Mouse (Mus musculus): ENCODE results near the gene Usp3. TPM values are rescaled to one million over a fixed set of nuclear protein-coding genes. Genes with fewer than 3 reads are reported as not detected.

Usp3 gene
- polyA plus RNA-seq, 1 experiment from 2014 or later = 51.2 TPM

DNA sequence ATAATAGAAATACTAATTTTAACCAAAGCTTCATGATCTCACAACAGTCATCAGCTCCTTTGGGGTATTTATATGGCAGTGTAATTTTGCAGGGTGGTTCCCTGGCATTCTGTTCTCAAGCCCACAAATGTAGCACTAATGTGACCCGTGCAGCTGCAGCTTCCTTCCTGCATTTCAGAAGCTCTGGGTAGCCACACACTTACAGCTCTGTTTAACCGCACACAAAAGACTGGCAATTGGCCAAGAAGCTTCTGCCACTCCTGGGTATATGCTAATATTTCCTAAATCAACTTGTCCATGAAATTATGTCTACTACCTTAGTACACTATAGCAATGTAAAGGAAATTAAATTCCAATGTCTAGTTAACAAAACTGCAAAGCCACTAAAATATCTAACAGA, 32.6 kb downstream of the Usp3 start:
- H3K4me2 ChIP-seq = no peak overlapping the region
- H3K4me3 ChIP-seq (replicated peaks) = no peak overlapping the region
- H3K36me3 ChIP-seq = no peaks in the 10 kb centered on the region
- H3K9ac ChIP-seq (replicated peaks) = no peak overlapping the region
- peaks cover 5% of the 10 kb centered on the region; the same call in 1 of the 2 replicates for H3K4me1 ChIP-seq
- WGBS = 16% methylated on average over 2 of the region's 2 CpGs
- H3K9me3 ChIP-seq (replicated peaks) = no peaks in the 10 kb centered on the region
- ATAC-seq (ENCODE audit: low FRiP score) = no peak
- no peak overlapping the region for H3K27ac ChIP-seq (replicated peaks)
- no peaks in the 10 kb centered on the region for H3K27me3 ChIP-seq (replicated peaks)

DNA sequence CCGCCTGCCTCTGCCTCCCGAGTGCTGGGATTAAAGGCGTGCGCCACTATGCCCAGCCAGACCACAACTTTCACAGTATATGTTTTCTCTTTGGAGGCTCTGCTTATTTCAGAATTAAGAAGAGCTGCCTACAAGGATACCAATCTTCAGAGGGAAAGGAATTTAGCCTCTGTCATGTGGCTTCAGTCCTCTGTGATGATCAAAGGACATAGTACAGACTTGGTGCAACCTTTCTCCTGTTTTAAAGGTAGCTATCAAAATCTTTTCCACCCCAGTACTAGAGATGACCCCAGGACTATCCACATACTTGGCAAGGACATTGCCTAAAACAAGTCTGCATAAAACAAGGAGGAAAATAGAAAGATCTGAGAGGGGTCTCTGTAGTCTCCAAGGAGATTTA, 34.0 kb downstream of the Usp3 start:
- Histone ChIP-seq H3K9ac (replicated peaks) (no peak overlapping the region), H3K27ac (replicated peaks) (no peak overlapping the region), H3K4me2 (no peak overlapping the region), H3K4me3 (replicated peaks) (no peak overlapping the region), H3K9me3 (replicated peaks) (no peaks in the 10 kb centered on the region), H3K27me3 (replicated peaks) (no peaks in the 10 kb centered on the region), H3K4me1 (peaks cover 5% of the 10 kb centered on the region; the same call in 1 of the 2 replicates), H3K36me3 (peaks cover 4% of the 10 kb centered on the region; the same call in 1 of the 2 replicates)
- 96% methylated on average over 4 of the region's 4 CpGs for WGBS
- ATAC-seq (ENCODE audit: low FRiP score) = no peak

DNA sequence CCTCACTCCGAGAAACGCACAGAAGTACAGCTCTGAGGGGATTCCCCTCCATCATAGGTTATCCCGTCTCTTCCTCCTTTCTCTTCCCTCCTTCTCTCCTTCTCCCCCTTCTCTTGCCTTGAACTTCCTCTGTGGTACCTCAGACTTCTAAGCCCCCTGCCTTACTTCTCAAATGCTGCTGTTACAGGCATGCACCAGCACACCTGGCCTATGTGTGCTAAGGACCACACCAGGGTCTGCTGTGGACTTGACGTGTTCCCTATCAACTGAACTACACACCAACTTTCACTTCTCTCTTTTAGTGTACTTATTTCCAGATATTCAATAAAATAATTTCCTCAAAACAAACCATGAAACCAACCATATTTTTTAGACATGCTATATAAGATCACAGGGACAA, 50.2 kb downstream of the Usp3 start:
- no peak overlapping the region for H3K4me3 ChIP-seq (replicated peaks)
- peaks cover 37% of the 10 kb centered on the region for H3K36me3 ChIP-seq
- ATAC-seq (ENCODE audit: low FRiP score) = no peak
- WGBS = 83% methylated on average over 4 of the region's 4 CpGs
- no peak overlapping the region for H3K9ac ChIP-seq (replicated peaks)
- H3K27me3 ChIP-seq (replicated peaks) = no peaks in the 10 kb centered on the region
- no peaks in the 10 kb centered on the region for H3K4me1 ChIP-seq
- H3K9me3 ChIP-seq (replicated peaks) = no peaks in the 10 kb centered on the region
- H3K4me2 ChIP-seq = no peak overlapping the region
- no peak overlapping the region for H3K27ac ChIP-seq (replicated peaks)

DNA sequence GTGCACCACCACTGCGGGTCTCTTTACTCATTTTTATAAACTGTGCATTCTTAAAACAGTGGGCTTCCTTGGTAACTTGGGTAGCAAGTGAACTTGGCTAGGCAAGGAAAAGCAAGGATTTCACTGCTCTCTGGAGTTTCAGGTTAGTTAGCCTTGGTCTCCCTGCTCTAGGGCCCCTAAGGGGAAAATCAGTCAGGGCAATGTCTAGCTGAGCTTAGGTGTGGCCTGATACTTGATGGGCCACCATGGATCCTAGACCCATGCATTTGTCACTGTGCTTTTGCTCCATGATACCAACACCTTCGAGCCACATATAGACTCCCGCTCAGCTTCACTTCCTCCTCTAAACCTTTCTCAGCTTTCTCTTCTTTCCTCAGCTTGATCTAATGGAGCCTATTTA, 71.3 kb downstream of the Usp3 start:
- Histone ChIP-seq H3K4me1 (no peaks in the 10 kb centered on the region), H3K36me3 (peaks cover 69% of the 10 kb centered on the region), H3K4me2 (no peak overlapping the region), H3K9ac (replicated peaks) (no peak overlapping the region), H3K27ac (replicated peaks) (no peak overlapping the region), H3K9me3 (replicated peaks) (no peaks in the 10 kb centered on the region), H3K4me3 (replicated peaks) (no peak overlapping the region), H3K27me3 (replicated peaks) (no peaks in the 10 kb centered on the region)
- 97% methylated on average over 3 of the region's 3 CpGs for WGBS
- no peak for ATAC-seq (ENCODE audit: low FRiP score)

DNA sequence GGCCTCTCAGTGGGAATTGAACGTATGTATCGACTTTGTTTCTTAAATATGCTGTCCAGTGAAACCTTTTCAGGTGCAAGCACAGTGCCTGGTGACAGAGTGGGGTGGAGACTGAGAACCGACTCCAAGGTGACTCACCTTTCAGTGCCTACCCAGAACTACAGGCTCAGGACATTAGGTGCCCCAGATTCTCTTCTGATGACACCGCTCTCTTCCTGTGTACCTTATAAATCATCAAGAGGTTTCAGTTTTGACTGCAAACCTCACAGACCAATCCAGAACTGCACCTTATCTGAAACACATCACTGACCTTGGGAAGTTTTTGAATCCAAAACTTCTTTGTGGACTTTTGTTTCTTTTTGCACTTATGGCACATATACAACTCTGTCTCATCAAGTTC, 72.6 kb downstream of the Usp3 start:
- Histone ChIP-seq H3K4me1 (no peaks in the 10 kb centered on the region), H3K4me3 (replicated peaks) (no peak overlapping the region), H3K4me2 (no peak overlapping the region), H3K9ac (replicated peaks) (no peak overlapping the region), H3K36me3 (peaks cover 69% of the 10 kb centered on the region), H3K9me3 (replicated peaks) (no peaks in the 10 kb centered on the region), H3K27ac (replicated peaks) (no peak overlapping the region), H3K27me3 (replicated peaks) (no peaks in the 10 kb centered on the region)
- WGBS = 96% methylated on average over 4 of the region's 4 CpGs
- ATAC-seq (ENCODE audit: low FRiP score) = no peak

DNA sequence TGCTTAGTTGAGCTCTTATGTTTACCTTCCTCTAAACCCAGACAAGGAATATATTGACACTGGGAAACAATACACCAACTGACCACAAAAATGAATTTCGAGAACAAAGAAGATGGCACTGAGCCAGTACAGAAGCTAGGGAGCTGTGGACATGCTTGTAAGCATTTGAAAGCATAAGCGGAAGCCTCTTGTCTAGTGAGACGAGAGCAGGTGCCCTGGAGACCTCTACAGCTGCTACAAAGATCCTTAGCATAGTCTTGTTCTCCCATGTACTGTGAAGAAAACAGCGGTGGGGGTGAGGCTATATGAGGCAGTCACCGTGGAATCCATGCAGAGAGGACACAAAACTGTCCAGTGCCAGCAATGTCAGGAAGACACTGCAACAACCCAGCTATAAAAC, 74.0 kb downstream of the Usp3 start:
- Histone ChIP-seq H3K4me3 (replicated peaks) (no peak overlapping the region), H3K27me3 (replicated peaks) (no peaks in the 10 kb centered on the region), H3K4me2 (no peak overlapping the region), H3K9me3 (replicated peaks) (no peaks in the 10 kb centered on the region), H3K36me3 (peaks cover 61% of the 10 kb centered on the region), H3K4me1 (peaks cover 4% of the 10 kb centered on the region; the same call in 1 of the 2 replicates), H3K9ac (replicated peaks) (no peak overlapping the region), H3K27ac (replicated peaks) (peak overlapping the region; percentile 29; the same call in 1 of the 2 replicates)
- ATAC-seq (ENCODE audit: low FRiP score) = no peak
- WGBS = 25% methylated on average over 5 of the region's 5 CpGs

DNA sequence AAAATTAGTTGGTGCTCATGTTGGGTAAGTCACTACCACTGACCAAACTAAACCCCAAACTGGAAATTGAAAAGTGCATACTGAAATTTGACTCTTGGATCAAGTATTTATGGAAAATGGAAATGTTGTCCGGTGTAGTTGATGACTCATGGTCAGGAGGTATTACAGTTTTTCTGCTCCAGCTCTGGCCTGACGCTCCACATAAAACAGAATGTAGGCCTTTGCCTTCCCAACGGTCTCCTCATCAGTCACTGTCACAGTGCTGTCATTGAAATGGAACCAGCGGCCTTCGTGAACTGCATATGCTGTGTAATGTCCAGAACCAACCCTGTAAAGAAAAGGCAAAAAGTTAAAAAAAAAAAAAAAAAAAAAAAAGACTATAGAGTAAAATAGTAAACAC, 74.7 kb downstream of the Usp3 start:
- 0 out of 2 replicates have a peak overlapping the region, but pooled peaks have one; percentile 29 for H3K27ac ChIP-seq (replicated peaks)
- H3K36me3 ChIP-seq = peaks cover 59% of the 10 kb centered on the region
- no peaks in the 10 kb centered on the region for H3K27me3 ChIP-seq (replicated peaks)
- peaks cover 7% of the 10 kb centered on the region for H3K4me1 ChIP-seq
- H3K4me2 ChIP-seq = no peak overlapping the region
- ATAC-seq (ENCODE audit: low FRiP score) = no peak
- no peak overlapping the region for H3K9ac ChIP-seq (replicated peaks)
- H3K9me3 ChIP-seq (replicated peaks) = no peaks in the 10 kb centered on the region
- H3K4me3 ChIP-seq (replicated peaks) = no peak overlapping the region
- WGBS = 74% methylated on average over 5 of the region's 5 CpGs

DNA sequence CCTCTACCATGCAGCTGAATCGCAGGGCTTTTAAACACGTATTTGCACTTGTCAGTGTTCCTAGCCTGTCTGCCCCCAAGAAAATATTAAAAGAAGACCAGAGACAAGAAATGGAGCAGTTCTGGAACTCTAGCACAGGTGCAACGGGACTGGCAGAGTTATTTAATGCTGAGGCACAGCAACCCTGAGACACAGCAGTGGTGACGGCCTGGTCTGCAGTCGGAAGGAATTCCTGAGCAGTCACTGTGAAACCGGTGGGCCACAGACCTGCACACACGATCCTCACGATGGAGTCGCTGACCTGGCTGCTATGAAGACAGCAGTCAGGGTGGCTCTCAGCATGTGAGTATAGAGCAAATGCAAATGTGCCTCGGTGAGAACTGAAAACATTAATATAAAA, 75.2 kb downstream of the Usp3 start:
- Histone ChIP-seq H3K4me1 (peaks cover 11% of the 10 kb centered on the region), H3K4me3 (replicated peaks) (no peak overlapping the region), H3K36me3 (peaks cover 54% of the 10 kb centered on the region), H3K4me2 (no peak overlapping the region), H3K27ac (replicated peaks) (no peak overlapping the region), H3K27me3 (replicated peaks) (no peaks in the 10 kb centered on the region), H3K9ac (replicated peaks) (no peak overlapping the region), H3K9me3 (replicated peaks) (no peaks in the 10 kb centered on the region)
- WGBS = 90% methylated on average over 10 of the region's 10 CpGs
- no peak for ATAC-seq (ENCODE audit: low FRiP score)

DNA sequence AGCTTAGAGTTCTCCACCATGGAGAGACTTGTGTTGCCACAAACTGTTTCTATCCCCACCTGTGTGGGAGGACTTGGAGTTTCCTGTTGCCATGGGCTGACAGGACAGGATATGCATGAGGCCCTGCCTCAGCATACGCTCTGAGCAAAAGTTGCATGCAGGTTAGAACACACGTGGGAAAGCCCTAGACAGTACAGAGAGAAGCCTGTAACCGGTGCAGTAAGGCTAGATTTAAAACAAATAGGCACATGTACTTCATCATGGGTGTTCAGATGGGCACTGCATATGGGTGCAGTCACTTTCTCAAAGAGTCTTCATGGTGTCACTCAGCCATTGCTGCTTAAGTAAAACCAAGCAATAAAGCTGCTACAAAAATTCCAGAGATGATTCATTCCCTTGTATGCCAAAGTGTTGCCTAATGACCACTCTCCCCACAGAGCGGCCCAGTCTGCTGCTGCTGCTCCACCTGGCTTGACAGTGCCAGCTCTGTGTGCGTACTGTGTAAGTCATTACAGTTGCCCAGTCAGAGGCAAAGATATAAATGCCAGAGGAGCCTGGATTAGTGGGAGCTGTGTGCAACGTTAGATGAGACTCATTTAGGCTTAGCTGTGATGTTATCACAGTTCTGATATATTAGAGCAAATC, 76.5 kb downstream of the Usp3 start:
- Histone ChIP-seq H3K27ac (replicated peaks) (0 out of 2 replicates have a peak overlapping the region, but pooled peaks have one; percentile 28), H3K4me3 (replicated peaks) (no peak overlapping the region), H3K9me3 (replicated peaks) (no peaks in the 10 kb centered on the region), H3K9ac (replicated peaks) (no peak overlapping the region), H3K4me1 (peaks cover 19% of the 10 kb centered on the region), H3K27me3 (replicated peaks) (no peaks in the 10 kb centered on the region), H3K4me2 (no peak overlapping the region), H3K36me3 (peaks cover 51% of the 10 kb centered on the region)
- 92% methylated on average over 6 of the region's 6 CpGs for WGBS
- no peak for ATAC-seq (ENCODE audit: low FRiP score)

DNA sequence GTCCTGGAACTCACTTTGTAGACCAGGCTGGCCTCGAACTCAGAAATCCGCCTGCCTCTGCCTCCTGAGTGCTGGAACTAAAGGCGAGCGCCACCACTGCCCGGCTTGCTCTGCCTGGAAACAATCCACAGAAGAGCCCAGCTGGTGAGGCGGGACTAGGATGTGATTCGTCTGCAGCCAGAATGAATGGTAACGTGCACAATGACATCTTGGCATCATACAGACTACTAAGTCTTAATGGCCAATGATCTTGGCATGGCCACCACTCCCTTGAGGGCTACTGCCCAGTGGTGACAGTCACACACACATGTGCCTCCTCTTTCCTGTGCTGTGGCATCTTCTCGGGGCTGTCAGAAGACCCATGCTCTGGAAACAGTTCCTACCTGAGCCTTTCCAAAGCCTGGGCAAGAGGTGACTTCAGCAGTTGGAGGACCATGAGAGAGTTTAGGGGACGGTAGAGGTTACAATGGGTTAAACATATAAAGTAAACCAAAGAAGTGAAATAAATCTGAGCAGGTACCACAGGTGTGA, 77.2 kb downstream of the Usp3 start:
- H3K27ac ChIP-seq (replicated peaks) = no peak overlapping the region
- no peak overlapping the region for H3K9ac ChIP-seq (replicated peaks)
- no peaks in the 10 kb centered on the region for H3K27me3 ChIP-seq (replicated peaks)
- H3K36me3 ChIP-seq = peaks cover 51% of the 10 kb centered on the region
- no peak for ATAC-seq (ENCODE audit: low FRiP score)
- no peak overlapping the region for H3K4me2 ChIP-seq
- H3K9me3 ChIP-seq (replicated peaks) = no peaks in the 10 kb centered on the region
- WGBS = 87% methylated on average over 10 of the region's 10 CpGs
- no peak overlapping the region for H3K4me3 ChIP-seq (replicated peaks)
- H3K4me1 ChIP-seq = peaks cover 23% of the 10 kb centered on the region

DNA sequence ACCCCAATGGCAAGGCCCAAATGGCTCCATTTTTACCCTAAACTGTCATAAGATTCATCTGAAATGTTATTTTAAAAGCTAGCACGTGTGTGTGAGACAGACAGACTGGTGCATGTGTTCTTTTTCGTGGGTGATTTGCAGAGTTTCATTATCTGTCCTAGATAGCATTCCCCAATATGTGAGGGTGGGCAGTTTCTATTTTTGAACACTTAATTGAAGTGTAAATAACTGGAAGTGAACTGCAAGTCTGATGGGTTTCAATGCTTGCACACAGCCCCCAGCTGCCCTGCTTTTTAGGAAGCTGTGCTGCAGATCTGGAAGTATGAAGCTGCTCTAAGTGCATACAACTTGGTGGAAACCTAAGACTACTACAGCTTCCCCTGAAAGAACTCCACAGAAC, 77.8 kb downstream of the Usp3 start:
- ATAC-seq (ENCODE audit: low FRiP score) = no peak
- Histone ChIP-seq H3K4me3 (replicated peaks) (no peak overlapping the region), H3K4me2 (no peak overlapping the region), H3K4me1 (peaks cover 29% of the 10 kb centered on the region), H3K36me3 (peaks cover 46% of the 10 kb centered on the region), H3K27ac (replicated peaks) (0 out of 2 replicates have a peak overlapping the region, but pooled peaks have one; percentile 0), H3K27me3 (replicated peaks) (no peaks in the 10 kb centered on the region), H3K9ac (replicated peaks) (no peak overlapping the region), H3K9me3 (replicated peaks) (no peaks in the 10 kb centered on the region)
- 85% methylated on average over 2 of the region's 2 CpGs for WGBS

DNA sequence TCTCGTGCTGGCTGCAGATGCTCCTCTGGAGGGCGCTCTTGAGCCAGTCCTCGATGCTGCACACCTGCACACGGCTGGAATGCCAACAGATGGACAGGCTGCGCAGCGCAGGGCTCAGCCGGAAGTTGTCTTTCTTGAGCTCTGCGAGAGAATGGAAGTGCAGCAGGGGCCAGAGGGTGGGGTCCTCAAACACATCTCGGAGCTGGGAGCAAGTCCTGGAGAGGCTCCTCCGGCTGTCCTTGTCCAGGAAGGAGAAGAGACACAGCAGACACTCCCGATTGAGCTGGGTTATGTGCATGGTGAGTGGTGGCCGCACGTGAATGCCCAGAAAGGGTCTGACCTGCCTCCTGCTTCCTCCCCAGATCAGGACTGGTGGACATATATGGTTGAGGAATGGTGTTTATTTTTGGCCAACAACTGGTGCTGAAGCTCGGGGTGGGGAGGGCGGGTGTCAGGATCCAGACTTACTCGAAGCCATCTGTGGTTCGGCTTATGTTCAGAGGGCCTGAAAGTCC, 78.6 kb downstream of the Usp3 start, which contains the start of gene Fbxl22:
Gene Fbxl22 (minus strand): TSS at position 338 of the 515 bp plus-strand sequence.
- H3K9me3 ChIP-seq (replicated peaks) = no peaks in the 10 kb centered on the region
- peaks cover 43% of the 10 kb centered on the region for H3K36me3 ChIP-seq
- no peak within 1 kb of the TSS for H3K4me3 ChIP-seq (replicated peaks)
- 75% methylated on average over 17 of the region's 17 CpGs for WGBS
- no peaks in the 10 kb centered on the region for H3K27me3 ChIP-seq (replicated peaks)
- no peak within 1 kb of the TSS for H3K9ac ChIP-seq (replicated peaks)
- no peak within 1 kb of the TSS for H3K4me2 ChIP-seq
- no peak for ATAC-seq (ENCODE audit: low FRiP score)
- peaks cover 31% of the 10 kb centered on the region for H3K4me1 ChIP-seq
- H3K27ac ChIP-seq (replicated peaks) = peak within 1 kb of the TSS; percentile 98; the same call in 1 of the 2 replicates

All from neural tube, embryonic 15.5 days (tissue).